Mouse (Mus musculus) brain, adult 2 months (tissue): ENCODE results near the gene Oaz2.

Source experiments
- DNase-seq: peaks from one replicate; pipeline ENCODE4 v3.0.0; 2011; ENCODE audit warnings: low read depth, low spot score

Oaz2 gene

DNA sequence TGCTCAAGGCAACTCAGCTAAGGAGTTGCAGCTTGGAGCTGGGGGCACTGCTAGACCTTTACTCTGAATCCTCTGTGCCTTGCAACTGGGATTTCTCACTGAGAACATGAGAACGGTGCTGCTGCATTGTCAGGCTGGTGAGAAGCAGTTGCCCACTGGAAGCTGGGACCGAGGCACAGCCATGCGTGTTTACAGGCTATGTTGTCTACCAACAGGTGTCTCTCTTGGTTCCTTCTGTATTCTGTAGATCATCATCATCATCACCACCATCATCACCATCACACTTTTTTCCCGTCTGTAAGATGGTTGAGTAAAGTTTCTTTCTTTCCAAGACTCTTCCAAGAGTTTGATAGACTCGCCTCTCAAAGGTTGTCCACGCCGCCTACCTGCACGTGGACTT lies at the start of gene Oaz2:
Gene Oaz2 (plus strand): TSS at position 301 of the 400 bp plus-strand sequence.
- no peak for DNase-seq

- DNase-seq, result no peak
Observed at GRCm38 (mm10) chr9:65619311-65619710, 48.5 kb upstream of the Oaz2 start.

- no peak for DNase-seq
Observed at GRCm38 (mm10) chr9:65621196-65621595, 46.6 kb upstream of the Oaz2 start.

DNA sequence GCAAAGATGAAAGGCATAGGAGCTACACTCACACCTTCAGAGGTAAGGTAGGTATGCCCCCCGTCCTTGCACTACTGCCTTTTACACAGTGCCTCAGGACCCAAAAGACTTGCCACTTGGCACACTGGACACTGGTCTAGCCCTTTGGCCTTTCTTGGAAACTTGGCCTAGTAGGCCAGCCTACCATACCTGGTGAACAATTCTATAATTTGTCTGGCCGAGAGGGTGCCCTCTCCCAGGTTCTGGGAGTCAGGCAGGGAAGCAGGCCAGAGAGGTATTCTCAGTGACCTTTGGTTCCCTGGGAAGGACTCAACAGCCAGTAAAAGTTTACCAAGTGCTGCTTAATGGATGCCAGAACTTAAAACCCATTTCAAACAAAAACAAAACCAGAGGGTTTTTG lies 46.1 kb upstream of the Oaz2 start:
- DNase-seq, result no peak

GRCm38 (mm10) chr9:65622826-65623225 lies 45.0 kb upstream of the Oaz2 start:
- no peak for DNase-seq

DNA sequence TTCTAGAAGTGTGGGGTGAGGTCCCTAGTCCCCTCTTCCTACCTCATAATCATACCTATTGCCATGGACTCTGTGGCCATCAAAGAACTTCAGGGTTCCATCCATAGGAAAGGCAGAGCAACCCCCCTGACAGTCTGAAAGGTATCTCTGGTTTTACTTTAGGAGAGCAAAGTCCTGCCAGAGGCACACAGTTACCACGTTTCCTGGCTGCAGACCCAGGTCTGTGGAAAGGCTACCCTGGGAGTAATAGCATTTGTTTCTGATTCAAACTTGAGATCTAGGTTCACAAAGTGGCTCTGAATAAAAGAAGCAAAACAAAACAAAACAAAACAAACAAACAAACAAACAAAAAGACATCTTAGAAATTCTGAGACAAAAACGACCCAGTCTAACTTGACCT lies 43.5 kb upstream of the Oaz2 start:
- DNase-seq, result no peak

DNA sequence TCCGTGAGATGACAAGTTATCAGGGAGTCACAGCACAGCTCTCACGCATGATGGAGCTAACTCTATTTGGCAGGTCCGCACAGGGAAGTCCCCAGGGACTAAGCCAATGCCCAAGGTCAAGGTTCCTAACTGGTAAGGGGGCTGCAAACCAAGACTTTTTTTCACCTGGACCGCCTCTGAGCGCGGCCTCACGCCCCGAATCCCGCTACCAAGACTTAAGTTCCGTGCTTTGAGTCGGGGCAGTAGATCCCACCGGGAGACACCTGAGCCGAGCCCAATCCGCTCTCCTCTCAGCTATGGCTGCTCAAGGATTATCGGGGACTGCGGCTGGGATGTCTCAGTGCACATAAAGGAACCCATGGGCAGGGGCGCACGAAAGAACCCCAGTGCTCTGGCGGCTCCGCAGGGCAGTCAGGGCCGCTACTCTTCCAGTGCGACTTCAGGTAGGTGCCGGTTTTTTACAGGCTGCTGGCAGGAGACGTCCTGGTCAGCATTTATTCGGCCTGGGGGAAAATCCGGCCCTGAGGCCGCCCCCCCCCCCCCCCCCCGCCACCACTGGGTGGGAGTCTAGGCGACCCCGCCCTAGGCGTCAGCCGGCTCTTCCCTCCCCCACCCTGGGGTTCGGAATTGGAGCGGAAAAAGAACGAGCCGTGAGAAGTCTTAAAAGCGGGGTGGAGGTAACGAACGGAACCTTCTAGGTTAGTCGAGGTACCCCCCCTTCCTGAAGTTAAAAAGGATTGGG lies 38.6 kb upstream of the Oaz2 start, which contains the start of gene Rbpms2:
Gene Rbpms2 (plus strand): TSS at position 624 of the 742 bp plus-strand sequence.
- no peak for DNase-seq

GRCm38 (mm10) chr9:65629767-65630630 lies 37.8 kb upstream of the Oaz2 start:
- DNase-seq, result no peak

DNA sequence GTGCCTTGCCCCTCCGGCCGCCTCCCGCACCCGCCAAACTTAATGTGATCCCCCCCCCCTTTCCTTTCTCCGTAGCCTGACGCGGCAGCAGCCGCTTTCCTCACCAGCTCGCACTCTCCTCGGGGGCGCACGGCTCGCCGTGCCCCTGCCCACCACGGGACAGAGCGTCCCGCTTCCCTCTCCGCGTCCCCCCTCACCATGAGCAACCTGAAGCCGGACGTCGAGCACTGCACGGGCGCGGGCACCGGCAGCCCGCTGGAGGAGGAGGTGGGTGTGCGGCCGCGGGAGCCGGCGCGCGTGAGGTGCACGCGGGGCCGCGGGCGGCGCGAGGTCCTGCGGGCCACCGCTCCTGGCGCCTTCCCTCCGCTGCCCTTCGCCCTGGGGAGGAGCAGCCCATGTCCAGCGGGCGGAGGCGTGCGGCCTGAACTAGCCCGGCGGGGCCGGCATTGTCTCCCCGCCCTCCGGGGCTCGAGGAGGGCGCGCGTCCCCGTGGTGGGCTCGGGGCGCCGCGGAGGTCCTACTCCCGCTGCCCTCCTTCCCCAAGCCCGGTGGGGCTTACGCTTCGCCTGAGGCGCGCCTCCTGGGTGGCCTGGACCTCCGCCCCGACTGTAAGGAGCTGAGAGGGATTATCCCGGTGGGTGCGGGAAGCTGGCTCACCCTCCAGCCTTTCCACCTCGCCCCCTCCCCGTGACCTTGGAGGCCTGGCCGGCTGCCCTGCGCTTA lies 37.0 kb upstream of the Oaz2 start:
- DNase-seq, result no peak

DNA sequence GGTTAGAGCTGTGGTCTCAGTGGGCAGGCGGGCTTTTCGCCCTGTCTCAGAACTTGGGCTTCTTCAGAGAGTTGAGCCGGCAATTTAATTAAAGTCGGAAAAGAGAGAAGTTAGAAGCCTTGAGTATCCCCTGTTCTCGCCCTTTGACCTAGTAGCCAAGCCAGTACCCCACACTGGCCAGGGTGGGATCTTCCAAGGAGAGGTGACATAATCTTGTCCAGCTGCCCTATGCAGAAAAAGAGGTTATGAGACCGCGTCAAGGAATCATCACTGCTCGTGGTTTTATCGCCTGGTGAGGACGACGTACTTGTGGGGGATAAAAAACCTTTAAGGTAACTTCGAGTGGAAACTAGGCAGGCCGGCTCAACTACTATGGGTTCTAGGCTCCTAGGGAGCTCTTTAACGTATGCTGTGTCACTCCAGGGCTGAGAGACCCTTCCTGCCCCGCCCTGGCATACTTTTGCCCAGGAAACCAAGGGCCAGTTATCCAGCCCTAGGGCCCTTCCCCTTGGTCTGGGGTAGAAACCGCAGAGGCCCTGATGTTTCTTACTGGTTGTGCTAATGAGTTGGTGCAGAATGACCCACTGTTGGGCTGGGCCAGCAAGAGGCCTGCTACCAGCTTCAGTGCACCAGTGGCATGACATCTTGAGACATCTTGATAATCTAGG lies 36.3 kb upstream of the Oaz2 start:
- no peak for DNase-seq

DNA sequence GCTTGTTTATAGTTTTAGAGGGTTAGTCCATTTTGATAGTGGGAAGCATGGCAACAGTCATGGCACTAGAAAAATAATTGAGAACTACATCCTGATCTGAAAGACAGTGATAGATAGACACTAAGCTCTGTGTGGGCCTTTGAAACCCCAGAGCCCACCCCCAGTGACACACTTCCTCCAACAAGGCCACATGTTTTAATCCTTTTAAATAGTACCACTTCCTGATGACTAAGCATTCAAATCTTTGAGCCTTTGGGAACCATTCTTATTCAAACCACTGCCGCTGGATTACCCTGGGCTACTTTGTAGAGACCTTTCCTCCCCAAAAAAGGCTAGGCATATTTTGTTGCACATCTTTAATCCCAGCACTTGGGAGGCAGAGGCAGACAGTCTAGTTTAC lies 32.0 kb upstream of the Oaz2 start:
- no peak for DNase-seq

- no peak for DNase-seq
Observed at GRCm38 (mm10) chr9:65636926-65637325, 30.9 kb upstream of the Oaz2 start.

GRCm38 (mm10) chr9:65639065-65639464 lies 28.7 kb upstream of the Oaz2 start:
- DNase-seq, result no peak

- no peak for DNase-seq
Observed at GRCm38 (mm10) chr9:65640838-65641410, 26.9 kb upstream of the Oaz2 start.

DNA sequence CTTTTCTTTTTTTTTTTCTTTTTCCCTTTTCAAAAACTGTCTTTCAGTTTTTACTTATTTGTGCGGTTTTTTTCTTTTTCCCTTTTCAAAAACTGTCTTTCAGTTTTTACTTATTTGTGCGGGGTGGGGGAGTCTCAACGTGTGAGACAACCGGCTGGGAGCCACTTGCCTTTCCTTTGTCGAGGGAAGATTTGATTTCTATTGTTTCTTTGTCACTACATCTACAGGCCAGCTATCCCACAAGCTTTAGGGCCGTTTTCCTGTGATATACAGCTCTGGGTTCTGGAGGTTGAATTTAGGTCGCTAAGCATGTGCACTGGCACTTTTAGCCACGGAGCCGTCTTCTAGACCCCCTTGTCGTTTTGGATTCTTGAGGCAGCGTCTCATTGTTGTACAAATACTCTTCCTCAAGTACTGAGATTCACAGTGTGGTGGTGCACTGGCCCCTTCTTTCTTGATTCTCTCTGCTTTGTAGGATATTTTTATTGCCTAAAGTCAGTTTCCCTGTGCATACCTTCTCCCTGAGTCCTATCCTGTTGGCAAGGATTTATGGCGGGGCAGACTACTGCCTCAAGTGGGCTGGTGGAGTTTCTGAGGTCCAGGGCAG lies 26.3 kb upstream of the Oaz2 start:
- no peak for DNase-seq

GRCm38 (mm10) chr9:65642546-65642945 lies 25.3 kb upstream of the Oaz2 start:
- DNase-seq, result no peak

DNA sequence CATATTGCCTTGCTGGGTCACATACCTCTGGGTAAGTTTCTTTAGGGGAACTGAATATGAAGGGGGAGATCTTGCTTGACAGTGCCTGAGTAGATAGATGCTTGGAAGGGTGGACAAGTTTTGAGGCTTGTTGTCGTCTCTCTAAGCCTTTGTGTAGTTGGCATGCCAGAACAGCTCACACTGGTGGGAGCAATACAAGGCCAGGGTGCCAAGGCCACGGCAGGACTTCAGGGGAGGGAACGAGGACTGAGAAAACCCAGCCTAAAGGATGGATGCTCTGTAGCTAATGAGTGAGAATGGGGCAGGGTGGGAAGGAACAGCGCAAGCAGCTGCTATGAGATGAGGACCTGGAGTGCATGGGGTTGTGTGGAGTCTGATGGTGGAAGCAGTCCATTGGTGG lies 22.8 kb upstream of the Oaz2 start:
- DNase-seq, result no peak

- DNase-seq, result no peak
Observed at GRCm38 (mm10) chr9:65645984-65646383, 21.8 kb upstream of the Oaz2 start.

GRCm38 (mm10) chr9:65646782-65647181 lies 21.0 kb upstream of the Oaz2 start:
- DNase-seq, result no peak

GRCm38 (mm10) chr9:65648730-65649129 lies 19.1 kb upstream of the Oaz2 start:
- no peak for DNase-seq

DNA sequence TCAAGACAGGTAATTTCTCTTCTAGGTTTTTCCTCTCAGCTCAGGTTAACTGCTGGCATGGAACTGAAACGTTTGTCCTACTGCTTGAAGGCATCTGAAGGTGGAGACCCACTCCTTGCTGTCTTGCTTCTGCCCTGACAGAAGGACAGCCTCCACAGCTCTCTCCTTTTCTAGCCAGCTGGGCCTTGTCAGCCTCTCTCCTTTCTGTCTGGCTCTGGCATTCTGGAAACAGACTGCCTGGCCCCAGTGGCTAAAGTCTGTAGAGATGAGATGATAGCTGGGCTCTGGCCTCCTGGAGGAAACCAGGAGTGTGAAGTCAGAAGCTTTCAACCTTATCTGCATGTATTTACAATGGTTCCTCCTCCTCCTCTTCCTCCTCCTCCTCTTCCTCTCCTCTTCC lies 17.8 kb upstream of the Oaz2 start:
- no peak for DNase-seq
